In the genomic region with DNA sequence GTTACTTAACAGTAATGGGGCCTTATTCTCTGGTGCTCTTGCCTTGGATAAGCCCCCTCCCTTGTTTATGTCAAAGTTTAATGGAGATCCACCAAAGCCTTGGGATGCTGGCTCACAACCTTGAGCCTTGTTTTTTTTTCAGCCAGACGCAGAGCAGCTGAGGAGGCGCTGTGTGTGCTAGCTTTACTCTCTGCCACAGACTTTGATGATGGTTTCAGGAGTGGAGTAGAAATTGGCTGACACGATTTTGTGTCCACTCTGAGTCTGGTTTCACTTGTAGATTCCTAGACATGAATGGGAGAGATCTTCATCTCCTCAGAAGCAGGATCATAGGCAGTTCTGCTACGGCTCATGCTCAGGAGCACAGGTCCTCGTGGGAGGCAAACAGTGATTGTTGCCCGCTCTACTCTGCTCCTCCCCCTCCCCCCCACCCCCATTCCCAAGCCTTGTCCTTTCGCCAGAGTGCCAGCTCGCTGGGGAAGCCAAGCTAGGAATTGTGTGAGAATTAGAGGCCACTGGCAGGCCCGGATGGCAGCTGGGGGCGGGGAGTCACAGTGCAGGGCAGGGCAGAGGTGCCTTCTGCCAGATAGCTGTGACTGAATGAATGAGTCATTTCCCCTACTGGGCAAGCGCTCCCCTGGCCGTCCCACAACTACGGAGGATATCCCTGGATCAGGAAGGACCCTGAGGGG, we compare ENCODE assay signal across 8 mouse cellular contexts. TPM values are rescaled to one million over a fixed set of nuclear protein-coding genes. Genes with fewer than 3 reads are reported as not detected.
DNase-seq lines count a peak whose midpoint lies in the region; ATAC-seq and TF ChIP-seq lines count a peak whose summit lies in the region.

No protein-coding gene starts in this region.

- intact Hi-C loops in left cerebral cortex, postnatal 36 days (cut with DNase I) = loop anchor here (5.0 kb wide), 1 partner anchor 105 kb away; the partner anchor contains the start of gene Hus1

- TF ChIP-seq EP300 in liver, postnatal 0 days (IDR thresholded peaks at IDR 0.05; ENCODE audit: low read depth) = no peak

- no peak overlapping the region for H3K9ac ChIP-seq in intestine, embryonic 15.5 days
- H3K9ac ChIP-seq in liver, postnatal 0 days (replicated peaks) = no peak overlapping the region
- peak overlapping the region; percentile 54; the same call in 1 of the 2 replicates for H3K9ac ChIP-seq in neural tube, embryonic 13.5 days

- H3K27me3 ChIP-seq in intestine, embryonic 15.5 days (replicated peaks) = peaks cover 34% of the 10 kb centered on the region
- peaks cover 36% of the 10 kb centered on the region for H3K27me3 ChIP-seq in liver, postnatal 0 days (ENCODE audit: insufficient read depth, low read length)
- H3K27me3 ChIP-seq in neural tube, embryonic 13.5 days = peaks cover 72% of the 10 kb centered on the region

- 4% methylated on average over 13 of the region's 13 CpGs for WGBS in intestine, embryonic 15.5 days
- 6% methylated on average over 13 of the region's 13 CpGs for WGBS in liver, postnatal 0 days (ENCODE audit: insufficient replicate concordance)
- 3% methylated on average over 13 of the region's 13 CpGs for WGBS in neural tube, embryonic 13.5 days

- H3K4me2 ChIP-seq in intestine, embryonic 15.5 days (replicated peaks) = peak overlapping the region; percentile 96
- H3K4me2 ChIP-seq in liver, postnatal 0 days (ENCODE audit: low read depth, low read length) = peak overlapping the region; percentile 76
- peak overlapping the region; percentile 94 for H3K4me2 ChIP-seq in neural tube, embryonic 13.5 days

- peak overlapping the region; percentile 41 for H3K4me3 ChIP-seq in intestine, embryonic 15.5 days (replicated peaks)
- H3K4me3 ChIP-seq in liver, postnatal 0 days (ENCODE audit: low read depth, low read length) = peak overlapping the region; percentile 45
- peak overlapping the region; percentile 43 for H3K4me3 ChIP-seq in neural tube, embryonic 13.5 days

- no peak overlapping the region for H3K27ac ChIP-seq in intestine, embryonic 15.5 days
- no peak overlapping the region for H3K27ac ChIP-seq in liver, postnatal 0 days (ENCODE audit: low read depth)
- no peak overlapping the region for H3K27ac ChIP-seq in neural tube, embryonic 13.5 days (replicated peaks)

- ATAC-seq in frontal cortex, adult (ENCODE audit: low TSS enrichment) = peak; percentile 54
- ATAC-seq in intestine, embryonic 15.5 days = peak; percentile 84
- peak; percentile 82 for ATAC-seq in liver, postnatal 0 days
- ATAC-seq in neural tube, embryonic 13.5 days (ENCODE audit: low read depth) = peak; percentile 37

- no peaks in the 10 kb centered on the region for H3K36me3 ChIP-seq in intestine, embryonic 15.5 days
- no peaks in the 10 kb centered on the region for H3K36me3 ChIP-seq in liver, postnatal 0 days (replicated peaks; ENCODE audit: insufficient read depth, low read length)
- no peaks in the 10 kb centered on the region for H3K36me3 ChIP-seq in neural tube, embryonic 13.5 days

- H3K9me3 ChIP-seq in intestine, embryonic 15.5 days = no peaks in the 10 kb centered on the region
- no peaks in the 10 kb centered on the region for H3K9me3 ChIP-seq in liver, postnatal 0 days (ENCODE audit: low read length)
- H3K9me3 ChIP-seq in neural tube, embryonic 13.5 days = no peaks in the 10 kb centered on the region

- no peak for DNase-seq in frontal cortex, postnatal 14 days (ENCODE audit: low spot score in 2 of 2)
- peak; percentile 39 to 48 for DNase-seq in cerebellum, postnatal 36 days
- peak; percentile 42 for DNase-seq in gonadal fat pad, adult 2 months (ENCODE audit: low read depth)
- peak; percentile 47 for DNase-seq in liver, postnatal 0 days
- no peak for DNase-seq in left cerebral cortex, postnatal 36 days (ENCODE audit: low spot score in 2 of 2)

- H3K4me1 ChIP-seq in intestine, embryonic 15.5 days (replicated peaks) = peaks cover 18% of the 10 kb centered on the region; the same call in 1 of the 2 replicates
- H3K4me1 ChIP-seq in liver, postnatal 0 days (ENCODE audit: insufficient read depth) = peaks cover 15% of the 10 kb centered on the region
- H3K4me1 ChIP-seq in neural tube, embryonic 13.5 days (replicated peaks) = peaks cover 31% of the 10 kb centered on the region

- no peak for TF ChIP-seq CTCF in liver, postnatal 0 days (IDR thresholded peaks at IDR 0.05; ENCODE audit: low read depth)

RNA-seq across cellular contexts. Expression of gene Upp1, which starts 0.4 kb away (rescaled TPM):
- polyA plus RNA-seq in gonadal fat pad, adult 2 months (2012; rRNA removed) = 6.7 and 8.5 TPM in 2 replicates
- 5.4 and 6.6 TPM in 2 replicates for polyA plus RNA-seq in intestine, embryonic 15.5 days (2015; fragmentation: Nextera tagmentation; extraction: Ambion mirVana)
- polyA plus RNA-seq in liver, postnatal 0 days (2015; fragmentation: Nextera tagmentation; extraction: Ambion mirVana) = 1.5 and 1.8 TPM in 2 replicates
- polyA plus RNA-seq in neural tube, embryonic 13.5 days (2015; fragmentation: Nextera tagmentation; extraction: Ambion mirVana) = 3.4 and 3.5 TPM in 2 replicates
- 1 to 10 TPM; 1.9 TPM for total RNA-seq in left cerebral cortex, postnatal 36 days (2021)

Comparison
In these comparisons a context has a peak if more than half of its experiments do, and no peak if none do; other contexts are left out.
1. DNase-seq: peak in cerebellum, postnatal 36 days (2 of 2), gonadal fat pad, adult 2 months (single experiment) and liver, postnatal 0 days (single experiment); none in frontal cortex, postnatal 14 days (0 of 2) and left cerebral cortex, postnatal 36 days (0 of 2).
2. Peak in every context shown above with its lines, with median percentiles within 50 percentile points of each other: ATAC-seq, H3K4me2 ChIP-seq and H3K4me3 ChIP-seq.